Mouse (Mus musculus) lung, postnatal 36 days (tissue): ENCODE measurements around the gene Fam155a.

Experiments
- DNase-seq: peaks from one replicate; pipeline ENCODE4 v3.0.0; 2022; ENCODE audit warnings: mixed read lengths

Gene Fam155a

DNA sequence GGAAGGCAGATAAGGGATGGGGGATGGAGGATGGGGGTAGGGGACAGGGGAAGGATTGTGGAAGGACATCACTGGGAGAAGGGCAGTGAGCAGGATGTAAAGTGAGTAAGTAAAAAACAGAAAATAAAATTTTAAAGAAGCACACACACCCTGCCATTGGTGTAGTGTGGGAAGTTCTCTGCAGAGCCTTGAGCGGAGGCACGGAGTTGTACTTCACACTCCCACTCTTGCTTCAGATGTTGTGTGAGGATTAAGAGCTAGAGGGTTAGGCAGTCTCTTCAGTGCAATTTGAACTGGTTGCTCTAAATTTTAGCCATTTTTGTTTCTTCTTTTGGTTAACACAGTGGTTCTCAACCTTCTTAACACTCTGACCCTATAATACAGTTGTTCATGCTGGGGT, 114.1 kb downstream of the Fam155a start:
- no peak for DNase-seq

DNA sequence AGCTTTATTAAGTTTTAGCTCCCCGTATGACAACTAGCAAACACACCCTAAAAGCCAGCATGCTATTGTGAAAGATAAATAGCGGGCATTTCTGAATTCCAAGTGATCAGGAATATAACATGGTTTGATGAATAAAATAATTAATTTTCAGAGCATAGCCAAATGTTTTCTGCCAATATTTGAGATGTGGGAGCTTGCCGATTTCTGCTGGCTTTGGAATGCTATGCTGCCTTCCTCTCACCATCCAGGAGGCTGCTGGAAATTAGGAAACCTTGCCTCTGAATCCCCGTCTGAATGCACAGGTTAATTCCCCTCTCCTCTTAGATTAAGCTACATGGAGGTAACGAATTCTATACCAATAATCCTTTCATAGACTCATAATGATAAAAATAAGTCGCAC, 116.1 kb downstream of the Fam155a start:
- no peak for DNase-seq

DNA sequence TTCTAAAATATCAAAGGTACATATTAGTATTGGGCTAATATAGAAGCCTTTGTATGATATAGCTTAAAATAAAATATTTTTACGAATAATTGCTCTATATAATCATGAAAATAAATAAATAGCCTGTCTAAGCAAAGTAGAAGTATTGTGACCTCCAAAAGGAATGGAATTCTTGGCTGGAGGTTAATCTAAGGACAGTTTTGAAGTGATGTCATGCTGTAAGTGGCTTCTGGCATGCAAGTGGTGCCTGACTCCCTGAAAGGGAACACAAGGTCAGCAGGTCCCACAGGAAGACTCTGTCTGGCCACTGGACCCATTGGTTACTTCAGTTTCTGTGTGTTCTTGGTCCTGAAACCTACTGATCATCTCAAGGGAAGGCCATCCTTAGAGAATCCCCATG, 117.3 kb downstream of the Fam155a start:
- no peak for DNase-seq

GRCm38 (mm10) chr8:9638162-9638561, 132.8 kb downstream of the Fam155a start:
- DNase-seq, result no peak

DNA sequence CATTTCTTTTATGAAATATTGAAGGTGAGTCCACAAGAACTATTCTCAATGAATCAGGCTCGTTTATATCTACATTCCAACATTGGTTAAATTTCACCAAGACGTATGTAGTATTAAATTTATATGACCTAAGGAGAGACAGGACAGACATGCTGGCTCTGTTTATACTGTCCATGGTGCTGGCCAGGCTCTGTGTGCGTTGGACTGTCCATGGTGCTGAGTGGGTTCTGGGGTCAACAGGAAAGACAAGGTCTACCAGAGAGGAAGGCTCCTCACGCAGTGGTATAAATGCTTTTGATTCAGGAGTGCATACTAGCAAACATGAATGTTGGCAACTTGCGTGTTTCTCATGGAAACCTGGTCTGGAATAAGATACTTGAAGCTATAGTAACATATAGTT, 135.7 kb downstream of the Fam155a start:
- peak; percentile 1 for DNase-seq

GRCm38 (mm10) chr8:9607086-9607701, 163.8 kb downstream of the Fam155a start:
- DNase-seq, result no peak

DNA sequence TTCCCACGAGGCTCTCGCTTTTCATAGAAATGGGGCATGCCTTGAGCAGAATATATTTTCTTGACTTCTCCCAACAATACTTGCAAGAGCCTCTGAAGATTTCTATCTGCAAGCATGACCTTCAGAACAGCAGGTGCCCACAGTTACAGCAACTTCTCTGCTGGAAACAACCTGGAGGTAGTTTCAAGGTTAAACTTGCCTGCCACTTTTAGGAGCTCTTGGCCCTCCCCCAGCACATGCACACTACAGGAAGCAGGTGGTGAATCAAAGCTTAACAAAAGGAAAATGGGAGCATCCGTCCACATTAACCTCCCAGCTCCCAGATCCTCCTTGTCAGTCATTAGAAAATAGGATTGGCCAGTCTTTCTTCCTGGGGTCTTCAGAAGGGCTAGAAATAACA, 175.0 kb downstream of the Fam155a start:
- no peak for DNase-seq

GRCm38 (mm10) chr8:9581836-9582235, 189.1 kb downstream of the Fam155a start:
- no peak for DNase-seq

- peak; percentile 50 for DNase-seq
These were observed 190.8 kb downstream of the Fam155a start for GRCm38 (mm10) chr8:9580192-9580591.

DNA sequence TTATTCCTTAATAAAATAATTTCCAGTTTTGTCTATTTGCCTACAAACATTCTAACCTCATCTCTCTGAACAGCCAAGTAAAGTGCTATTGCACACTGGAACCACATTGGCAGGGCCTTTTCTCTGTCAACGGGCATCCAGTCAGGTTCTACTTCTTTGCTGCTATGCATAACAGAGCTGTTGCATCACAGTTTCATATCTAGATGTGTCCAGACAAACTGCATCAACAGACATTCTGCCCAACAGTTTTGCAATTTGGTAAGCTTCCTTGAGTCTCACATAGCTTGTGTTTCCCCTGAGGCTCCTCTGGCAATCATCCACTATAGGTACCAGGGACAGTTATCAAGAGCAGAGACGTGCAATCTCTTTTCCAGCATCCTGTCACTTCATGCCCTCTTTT, 199.0 kb downstream of the Fam155a start:
- no peak for DNase-seq

DNA sequence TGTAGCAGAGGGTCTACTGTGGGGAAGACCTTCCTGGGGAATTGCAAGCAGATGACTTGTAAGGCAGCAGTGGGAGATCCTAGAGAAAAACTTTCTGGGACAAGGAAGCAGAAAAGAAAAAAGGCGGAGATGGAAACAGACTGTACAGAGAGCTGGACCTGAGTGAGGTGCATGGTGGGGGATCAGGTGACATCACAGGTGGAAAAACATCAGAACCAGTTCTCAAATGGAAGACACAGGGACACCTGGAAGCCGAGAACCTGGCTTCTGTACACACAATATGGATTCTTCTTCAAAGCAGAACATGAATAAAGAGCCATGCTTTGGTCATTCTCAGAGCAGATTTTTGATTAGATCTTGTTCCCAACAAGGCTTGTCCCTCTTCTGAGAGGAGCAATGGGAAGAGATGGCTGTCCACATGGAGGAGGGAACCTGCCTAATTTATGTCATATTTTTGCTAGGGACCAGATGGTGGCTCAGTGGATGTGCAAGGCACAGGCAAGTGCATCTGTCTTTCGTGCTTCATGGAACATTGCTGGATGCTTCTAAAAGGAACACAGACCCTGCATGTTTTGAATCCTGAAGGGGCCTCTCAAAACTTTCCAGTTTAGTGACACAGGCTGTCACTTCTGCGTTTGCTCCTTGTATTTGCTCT, 201.3 kb downstream of the Fam155a start:
- DNase-seq, result no peak

DNA sequence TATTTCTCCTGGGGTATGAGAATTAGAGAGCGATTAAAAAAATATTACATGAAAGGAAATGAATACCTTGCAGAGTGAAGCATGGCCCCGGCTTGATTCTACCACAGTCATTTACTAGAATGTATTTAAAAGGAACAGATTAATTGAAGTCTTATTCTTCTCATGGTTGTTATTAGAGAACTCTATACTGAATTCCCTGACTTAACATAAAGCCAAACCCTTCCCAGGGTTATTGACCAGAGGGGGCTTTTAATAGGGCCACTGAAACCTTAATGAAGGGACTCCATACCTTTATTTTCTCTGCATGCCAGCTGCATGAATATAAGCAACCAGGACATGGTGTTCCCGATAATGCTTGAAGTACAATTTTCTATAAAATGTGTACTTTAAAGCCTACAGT, 221.8 kb downstream of the Fam155a start:
- no peak for DNase-seq

DNA sequence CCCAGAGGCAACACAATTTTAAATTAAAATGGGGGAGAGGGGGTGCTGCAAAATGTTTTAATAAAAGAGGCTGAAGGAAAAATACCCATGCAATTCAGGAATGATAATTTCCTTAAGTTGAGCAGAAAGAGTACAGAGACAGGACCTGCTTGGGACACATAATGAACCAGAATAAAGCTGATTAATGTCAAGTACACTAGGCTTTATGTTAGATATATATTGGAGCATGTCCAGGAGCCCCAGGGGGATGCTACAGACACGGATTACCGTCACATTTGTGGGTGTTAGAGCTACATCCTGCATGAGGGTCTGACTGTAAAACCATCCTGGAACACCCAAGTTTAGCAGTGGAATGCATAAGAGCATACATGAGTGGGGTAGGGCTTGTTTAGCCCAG, 223.4 kb downstream of the Fam155a start:
- DNase-seq, result no peak

DNA sequence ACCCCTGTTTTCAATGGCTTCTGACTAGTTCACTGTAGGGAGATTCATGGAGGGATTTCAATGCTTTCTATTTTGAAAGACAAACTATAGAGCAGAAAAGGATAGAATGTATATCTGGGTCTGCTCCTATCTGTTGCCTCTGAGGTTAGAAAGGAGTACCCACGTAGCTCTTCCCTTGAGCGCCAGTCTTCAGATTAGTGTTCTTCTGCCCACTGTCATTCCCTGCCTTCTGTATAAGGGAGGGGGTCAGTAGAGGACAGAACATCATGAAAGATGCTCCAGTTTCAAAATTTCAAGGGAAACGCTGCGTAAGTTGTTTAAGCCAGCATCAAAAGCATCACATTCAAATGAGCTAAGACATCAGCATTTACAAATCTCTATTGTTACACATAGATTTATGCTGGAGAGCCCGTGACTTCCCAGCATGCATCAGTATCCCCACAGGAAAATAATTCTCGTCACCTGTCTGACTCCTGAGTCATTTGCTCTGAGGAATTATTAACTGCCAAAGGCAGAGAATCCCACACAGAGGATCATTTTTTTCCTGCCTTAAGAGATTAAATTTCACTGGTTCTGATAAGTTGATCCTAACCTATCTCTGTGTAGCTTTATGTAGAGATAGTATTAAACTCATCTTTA, 223.9 kb downstream of the Fam155a start:
- DNase-seq, result no peak

DNA sequence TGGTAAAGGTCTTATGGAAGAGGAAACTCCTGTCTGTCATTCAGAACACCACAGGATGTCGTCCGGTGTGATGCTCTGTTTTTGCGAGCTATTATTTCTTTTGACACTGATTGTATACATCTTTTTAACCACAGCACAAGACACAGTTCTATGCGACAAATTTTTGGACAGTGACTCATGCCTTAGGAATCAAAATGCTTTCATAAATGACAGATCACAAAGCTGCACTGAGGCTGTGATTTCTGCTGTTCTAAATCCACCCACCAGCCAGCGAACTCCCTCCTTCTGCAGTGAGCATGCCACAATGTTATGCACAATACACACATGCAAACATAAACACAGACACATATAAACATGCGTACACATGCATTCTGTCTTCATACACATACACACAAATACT, 224.5 kb downstream of the Fam155a start:
- DNase-seq, result no peak

GRCm38 (mm10) chr8:9545665-9546064, 225.3 kb downstream of the Fam155a start:
- no peak for DNase-seq

- DNase-seq, result no peak
These were observed 235.1 kb downstream of the Fam155a start for GRCm38 (mm10) chr8:9535730-9536372.

GRCm38 (mm10) chr8:9526515-9526914, 244.4 kb downstream of the Fam155a start:
- no peak for DNase-seq

GRCm38 (mm10) chr8:9521577-9521976, 249.4 kb downstream of the Fam155a start:
- no peak for DNase-seq

GRCm38 (mm10) chr8:9500751-9501150, 270.2 kb downstream of the Fam155a start:
- peak; percentile 51 for DNase-seq

- no peak for DNase-seq
These were observed 276.7 kb downstream of the Fam155a start for GRCm38 (mm10) chr8:9494225-9494598.

- DNase-seq, result no peak
These were observed 277.3 kb downstream of the Fam155a start for GRCm38 (mm10) chr8:9493557-9494224.

- DNase-seq, result no peak
These were observed 288.4 kb downstream of the Fam155a start for GRCm38 (mm10) chr8:9482565-9482964.
